Mouse (Mus musculus) ovary, postnatal 14 days (tissue): ENCODE data around the gene Nod2.
A peak's percentile ranks its signal among the peaks of the same experiment; 100 is the strongest.

ENCODE experiments used
- DNase-seq: peaks from one replicate; pipeline ENCODE4 v3.0.0; 2022; ENCODE audit warnings: low spot score

Nod2 gene

GRCm38 (mm10) chr8:88646837-88647778 is at the start of gene Nod2:
Gene Nod2, plus strand, starts transcription at chr8:88647315.
- peak; percentile 68 for DNase-seq

GRCm38 (mm10) chr8:88598578-88598977 is 48.5 kb upstream of the Nod2 start:
- DNase-seq, result no peak

GRCm38 (mm10) chr8:88599491-88599890 is 47.6 kb upstream of the Nod2 start:
- no peak for DNase-seq

- no peak for DNase-seq
Observed at GRCm38 (mm10) chr8:88603446-88603989, 43.6 kb upstream of the Nod2 start.

GRCm38 (mm10) chr8:88604065-88605038 is 42.8 kb upstream of the Nod2 start:
- DNase-seq, result peak; percentile 59

- no peak for DNase-seq
Observed at GRCm38 (mm10) chr8:88605361-88606040, 41.6 kb upstream of the Nod2 start.

- DNase-seq, result no peak
Observed at GRCm38 (mm10) chr8:88609036-88609435, 38.1 kb upstream of the Nod2 start.

GRCm38 (mm10) chr8:88610271-88610670 is 36.8 kb upstream of the Nod2 start:
- no peak for DNase-seq

GRCm38 (mm10) chr8:88614981-88615380 is 32.1 kb upstream of the Nod2 start:
- DNase-seq, result no peak

GRCm38 (mm10) chr8:88618612-88619011 is 28.5 kb upstream of the Nod2 start:
- DNase-seq, result no peak

- no peak for DNase-seq
Observed at GRCm38 (mm10) chr8:88619513-88619912, 27.6 kb upstream of the Nod2 start.

- no peak for DNase-seq
Observed at GRCm38 (mm10) chr8:88620931-88621330, 26.2 kb upstream of the Nod2 start.

- DNase-seq, result peak; percentile 82
Observed at GRCm38 (mm10) chr8:88621408-88621807, 25.7 kb upstream of the Nod2 start.

GRCm38 (mm10) chr8:88623351-88623750 is 23.8 kb upstream of the Nod2 start:
- no peak for DNase-seq

GRCm38 (mm10) chr8:88624276-88624675 is 22.8 kb upstream of the Nod2 start:
- no peak for DNase-seq

- DNase-seq, result no peak
Observed at GRCm38 (mm10) chr8:88626433-88626832, 20.7 kb upstream of the Nod2 start.

- no peak for DNase-seq
Observed at GRCm38 (mm10) chr8:88626940-88627264, 20.2 kb upstream of the Nod2 start.

- peak; percentile 63 for DNase-seq
Observed at GRCm38 (mm10) chr8:88627265-88627991, 19.7 kb upstream of the Nod2 start.

- no peak for DNase-seq
Observed at GRCm38 (mm10) chr8:88628001-88628774, 18.9 kb upstream of the Nod2 start.

- no peak for DNase-seq
Observed at GRCm38 (mm10) chr8:88630225-88630624, 16.9 kb upstream of the Nod2 start.
